Mouse (Mus musculus) thymus, adult 2 months (tissue): ENCODE data around the gene Cln6.
"Not testable (repeated sequence)": the region's sequence is repeated elsewhere in the genome, so short reads cannot be mapped to it uniquely, and the experiment has no call there.

ENCODE experiments used
- CTCF ChIP-seq: fragments of 200-500 bp; IDR thresholded peaks from 2 replicates; pipeline ENCODE4 v1.5.1; 2012; ENCODE audit warnings: mild to moderate bottlenecking, control low read depth, low read length, moderate library complexity, borderline replicate concordance; ENCODE audit not compliant: control insufficient read depth, poor library complexity, insufficient read depth; ENCODE audit errors: extremely low read depth
- POLR2A ChIP-seq: fragments of 200-500 bp; IDR thresholded peaks from 2 replicates; pipeline ENCODE4 v1.6.1; 2012; ENCODE audit warnings: mild to moderate bottlenecking, low read length, control low read depth, moderate library complexity; ENCODE audit not compliant: control insufficient read depth, poor library complexity, insufficient read depth; ENCODE audit errors: extremely low read depth

GRCm38 (mm10) chr9:62860102-62860501 lies 21.5 kb downstream of the Cln6 start:
- TF ChIP-seq POLR2A, CTCF: not testable (repeated sequence)
